Mouse (Mus musculus) left cerebral cortex, postnatal 36 days (tissue): ENCODE data around the gene Sec24d. TPM values are rescaled to one million over a fixed set of nuclear protein-coding genes. Genes with fewer than 3 reads are reported as not detected.

ENCODE experiments used
- DNase-seq, 2 experiments: peaks; one replicate each; pipeline ENCODE4 v3.0.0; 2021 to 2022; ENCODE audit warnings: low spot score in 2 of 2, mixed read lengths in 1 of 2
- intact Hi-C: fragments of 180-260 bp; cut with DNase I; formaldehyde crosslinking; loops from one replicate; pipeline ENCODE4 v1.15.1; 2025
- total RNA-seq, 2 experiments: library from RNA; stranded (reverse); gene quantifications; 2 replicates each; pipeline ENCODE4 v1.2.3; 2021

The Sec24d gene
- total RNA-seq, 2 experiments from 2014 or later = 10.5 to 10.9 TPM

DNA sequence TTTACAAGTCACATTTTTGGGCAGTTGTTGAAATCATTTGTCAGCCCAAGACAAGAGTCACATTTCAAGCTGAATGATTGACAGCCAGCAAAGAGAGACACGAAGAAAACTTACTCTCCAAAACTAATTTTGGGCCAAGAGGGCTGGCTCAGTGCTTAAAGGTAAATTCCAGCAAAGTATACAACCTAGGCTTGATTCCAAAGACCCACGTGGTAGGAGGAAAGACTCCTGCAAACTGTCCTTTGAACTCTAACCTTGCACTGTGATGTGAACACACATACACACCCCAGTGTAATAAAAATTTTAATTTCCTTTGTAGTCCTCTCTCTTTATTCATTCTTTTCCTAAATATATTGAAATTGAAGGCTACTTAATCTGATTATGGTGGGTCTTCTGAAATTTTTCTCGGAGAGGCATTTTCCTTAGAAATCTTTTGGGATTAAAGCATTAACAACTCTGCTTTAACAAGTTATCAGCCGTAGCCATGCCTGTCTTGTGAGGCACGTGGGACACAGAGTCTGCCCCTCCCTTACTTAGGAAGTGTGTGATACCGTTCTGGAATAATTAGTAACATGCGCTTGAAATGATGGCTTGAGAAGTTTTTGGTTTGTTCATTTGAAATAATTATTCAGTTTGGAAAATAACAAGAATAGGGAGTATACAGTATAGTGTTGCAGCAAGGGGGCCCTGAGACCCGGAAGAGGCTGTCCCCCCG is 21.8 kb downstream of the Sec24d start:
- intact Hi-C loops = no loop called here
- DNase-seq = no peak

DNA sequence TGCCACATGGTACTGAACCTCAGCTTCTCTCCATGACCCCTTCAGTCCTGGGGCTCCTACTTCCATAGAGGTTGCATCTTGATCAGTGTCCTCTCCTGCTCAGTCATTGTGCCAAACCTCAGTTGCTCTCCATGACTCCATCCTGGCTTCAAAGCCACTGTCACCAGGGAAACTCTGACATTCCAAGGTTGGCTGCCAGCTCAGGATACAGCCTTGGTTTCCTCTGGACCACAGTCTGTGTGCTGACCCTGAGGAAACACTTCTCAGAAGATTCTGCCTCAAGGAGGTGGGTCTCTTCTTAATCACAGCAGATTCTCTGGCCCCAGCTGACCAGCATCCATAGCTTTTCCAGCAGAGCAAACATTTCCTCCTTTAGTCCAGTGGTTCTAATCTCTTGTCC is 24.4 kb downstream of the Sec24d start:
- intact Hi-C loops = no loop called here

DNA sequence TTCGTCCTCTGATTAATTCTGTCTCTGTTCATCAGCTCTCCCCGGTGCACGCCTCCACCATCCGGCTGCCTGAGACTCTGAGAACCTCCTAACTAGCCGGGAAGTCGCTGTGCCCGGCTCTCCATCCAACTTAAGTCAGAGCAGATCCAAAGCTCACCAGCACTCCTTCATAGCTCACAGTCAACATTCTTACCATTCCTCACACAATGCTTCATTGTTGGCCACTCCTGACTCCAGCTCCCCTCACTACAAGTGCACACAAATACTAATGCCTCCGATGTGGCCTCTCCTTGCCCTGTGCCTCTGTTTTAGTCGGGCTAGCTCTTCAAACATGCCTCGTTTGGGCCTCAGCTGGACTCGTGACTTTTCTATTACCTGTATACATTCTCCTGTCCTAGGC is 29.4 kb downstream of the Sec24d start:
- intact Hi-C loops = no loop called here
- no peak for DNase-seq

More for the DNA sequence above, 24.4 kb downstream of the Sec24d start:
- DNase-seq = no peak

DNA sequence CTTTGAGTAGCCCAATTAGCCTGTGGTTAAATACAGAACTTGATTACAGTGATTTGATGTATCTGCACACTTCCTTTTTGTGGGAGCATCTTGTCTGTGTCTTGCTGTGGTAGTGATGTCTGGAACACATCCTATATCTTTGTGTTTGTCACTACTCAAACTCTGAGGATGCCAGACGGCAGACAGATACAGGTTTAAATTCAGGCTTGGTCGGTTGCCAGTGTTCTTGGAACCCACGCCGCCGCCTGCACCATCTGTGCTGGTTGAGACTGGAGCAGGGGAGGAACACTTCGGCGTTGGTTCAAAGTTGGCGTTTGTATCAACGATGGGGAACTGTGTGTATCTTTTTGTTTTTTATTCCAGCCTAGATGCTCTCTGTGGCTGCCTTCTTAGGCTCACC is 31.0 kb downstream of the Sec24d start:
- DNase-seq = peak; percentile 90 to 92
- intact Hi-C loops = no loop called here

DNA sequence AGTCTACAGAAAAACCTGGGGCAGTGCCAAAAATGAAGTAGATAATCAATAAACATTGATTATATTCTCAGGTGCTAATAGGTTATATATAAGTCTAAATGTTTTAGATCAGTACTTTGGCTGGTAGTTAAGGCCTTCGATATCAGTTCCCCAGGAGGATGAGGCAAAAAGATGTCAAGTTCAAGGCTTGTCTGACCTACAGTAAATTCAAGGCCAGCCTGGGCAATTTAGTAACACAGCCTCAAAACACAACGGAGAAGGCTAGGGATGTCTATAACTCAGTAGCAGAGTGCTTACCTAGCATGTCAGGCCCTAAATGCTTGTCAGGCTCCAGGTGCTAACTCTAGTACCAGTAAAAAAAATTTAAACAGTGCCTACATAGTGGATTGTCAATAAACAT is 34.3 kb downstream of the Sec24d start:
- no peak for DNase-seq
- intact Hi-C loops = no loop called here

DNA sequence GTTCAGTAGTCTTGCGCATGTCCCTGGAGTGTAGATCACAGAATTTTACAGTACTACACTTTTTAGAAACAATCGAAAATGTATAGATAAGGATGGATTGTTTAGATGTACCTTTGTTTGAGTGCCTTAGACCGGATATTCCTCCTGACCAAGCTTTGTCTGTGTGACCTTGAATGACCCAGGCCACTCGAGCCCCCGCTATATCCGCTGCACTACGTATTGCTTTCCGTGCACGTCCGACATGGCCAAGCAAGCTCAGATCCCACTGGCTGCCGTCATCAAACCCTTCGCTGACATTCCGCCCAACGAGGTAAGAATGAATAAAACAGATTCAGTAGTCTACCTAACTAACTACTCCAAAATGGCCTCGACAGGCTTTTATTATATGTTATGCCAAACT is 38.4 kb downstream of the Sec24d start:
- DNase-seq = no peak
- intact Hi-C loops = no loop called here

DNA sequence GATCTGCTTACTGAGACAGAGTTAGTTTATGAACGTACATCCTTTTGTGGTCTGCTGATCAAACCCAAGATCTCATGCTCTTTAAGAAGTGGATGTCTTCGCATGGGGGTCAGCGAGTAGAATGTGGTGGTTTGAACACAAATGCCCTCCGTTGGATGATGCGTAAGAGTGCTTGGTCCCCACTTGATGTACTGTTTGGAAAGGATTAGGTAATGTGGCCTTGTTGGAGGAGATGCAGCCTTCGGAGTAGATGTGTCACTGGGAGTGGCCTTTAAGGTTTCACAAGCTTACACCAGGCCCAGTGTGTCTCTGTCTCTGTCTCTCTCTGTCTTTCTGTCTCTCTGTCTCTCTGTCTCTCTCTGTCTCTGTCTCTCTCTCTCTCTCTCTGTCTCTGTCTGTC is 40.2 kb downstream of the Sec24d start:
- no peak for DNase-seq
- intact Hi-C loops = no loop called here

DNA sequence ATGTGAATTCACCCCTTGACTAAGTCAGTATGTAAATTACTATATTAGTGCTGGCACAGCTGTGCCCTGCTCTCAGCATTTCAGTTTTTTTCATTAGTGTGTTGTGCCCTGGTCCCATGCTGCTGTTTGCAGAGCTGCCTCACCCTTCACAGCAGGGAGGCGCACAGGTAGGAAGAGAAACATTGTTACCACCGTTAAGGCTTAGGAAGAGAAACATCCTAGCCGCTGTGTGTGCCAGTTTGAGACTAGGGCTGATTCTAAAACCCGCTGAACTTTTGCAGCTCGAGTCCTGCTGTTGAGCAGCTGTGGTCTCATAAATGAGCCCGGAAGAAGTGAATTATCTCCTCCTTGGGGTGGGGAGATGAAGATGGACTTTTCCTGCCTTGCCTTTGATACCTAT is 41.9 kb downstream of the Sec24d start:
- DNase-seq = no peak
- intact Hi-C loops = no loop called here

DNA sequence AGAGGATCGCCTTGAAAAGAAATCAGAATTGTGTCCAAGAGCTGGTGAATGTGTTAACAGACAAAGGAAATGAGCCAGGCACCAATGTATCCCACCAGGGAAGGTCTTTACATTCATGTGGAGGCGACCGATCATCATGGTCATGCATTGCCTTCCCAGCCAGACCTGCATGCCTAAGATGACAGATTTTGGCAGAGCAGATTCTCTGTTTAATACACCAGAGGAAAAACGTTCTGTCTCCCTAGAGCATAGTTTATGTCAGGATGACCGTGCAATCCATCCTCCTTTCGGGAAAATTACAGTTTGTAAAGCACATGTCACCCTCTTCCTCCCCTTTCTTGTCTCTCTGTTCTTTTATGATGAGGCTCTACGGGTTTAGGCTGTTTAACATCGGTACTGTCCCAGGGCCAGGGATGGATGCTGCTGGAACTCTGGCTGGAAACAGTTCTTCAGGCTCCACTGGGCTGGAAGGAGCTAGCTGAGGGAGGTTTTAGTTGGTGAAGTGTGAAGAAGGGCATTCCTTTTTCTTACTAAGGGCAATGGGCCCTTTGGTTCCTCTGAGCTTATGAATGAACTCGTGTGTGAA is 45.3 kb downstream of the Sec24d start:
- DNase-seq = no peak
- intact Hi-C loops = no loop called here

DNA sequence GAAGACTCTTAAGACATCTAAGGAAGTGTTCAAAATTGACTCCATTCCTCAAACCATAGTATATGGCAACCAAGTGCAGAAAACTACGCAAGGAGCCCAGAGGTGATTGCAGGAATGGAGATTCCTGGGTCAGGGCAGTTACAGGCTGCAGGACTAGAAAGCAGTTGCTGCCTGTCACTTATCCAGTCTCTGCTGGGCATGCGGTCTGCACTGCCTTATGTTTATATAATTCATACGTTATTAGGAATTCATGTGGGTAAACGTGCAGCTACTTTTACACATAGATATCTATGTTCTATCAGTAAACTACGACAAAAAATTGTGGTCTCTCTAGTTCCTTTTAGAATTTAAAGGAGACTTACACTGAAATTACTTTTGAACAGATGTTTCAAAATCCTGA is 46.2 kb downstream of the Sec24d start:
- intact Hi-C loops = no loop called here
- no peak for DNase-seq

DNA sequence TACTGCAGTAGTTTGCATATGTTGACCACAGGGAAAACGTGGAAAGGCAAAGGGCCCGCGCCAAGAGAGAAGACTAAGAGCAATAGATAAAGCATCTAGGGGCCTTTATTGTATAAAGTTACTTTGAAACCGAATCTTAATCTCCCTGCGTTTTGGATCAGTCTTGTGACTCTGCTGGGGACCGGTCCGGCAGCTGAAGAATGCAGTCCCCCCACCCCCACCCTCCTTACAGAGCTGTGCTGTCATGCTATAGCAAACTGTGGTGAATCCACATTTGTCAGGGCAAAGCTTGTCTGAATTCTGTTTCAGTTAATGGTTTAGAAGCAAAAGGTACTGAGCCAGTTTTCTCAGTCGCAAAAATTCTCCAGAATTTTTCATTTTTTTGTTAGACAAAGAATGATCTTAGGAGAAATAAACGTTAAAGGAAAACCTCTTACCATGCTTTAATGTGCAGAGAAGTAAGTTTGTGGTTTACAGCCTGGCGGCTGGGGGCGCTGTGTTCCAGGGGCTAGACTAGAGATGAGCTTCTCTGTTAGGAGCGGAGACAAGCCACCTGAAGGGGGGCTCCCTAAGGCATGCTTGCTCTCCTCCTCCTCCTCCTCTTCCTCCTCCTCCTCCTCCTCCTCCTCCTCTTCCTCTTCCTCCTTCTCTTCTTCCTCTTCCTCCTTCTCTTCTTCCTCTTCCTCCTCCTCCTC is 46.8 kb downstream of the Sec24d start:
- no peak for DNase-seq
- intact Hi-C loops = no loop called here

DNA sequence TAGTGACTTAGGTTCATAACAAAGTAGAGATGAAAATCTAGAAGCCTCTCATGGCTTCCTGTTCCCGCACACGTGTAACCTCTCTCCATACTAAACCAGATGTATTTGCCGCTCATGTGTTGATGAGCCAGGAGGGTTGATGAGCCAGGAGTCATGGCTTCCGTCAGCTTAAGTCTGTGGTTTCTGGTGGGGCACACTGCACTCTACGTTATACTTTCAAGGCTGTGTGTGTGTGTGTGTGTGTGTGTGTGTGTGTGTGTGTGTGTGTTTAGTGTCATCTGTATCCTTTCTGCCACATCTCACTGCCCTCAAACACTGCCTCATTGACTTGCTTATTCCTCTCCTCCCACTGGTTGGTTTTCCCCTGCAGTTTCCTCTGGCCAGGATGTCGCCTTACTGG is 48.8 kb downstream of the Sec24d start:
- no peak for DNase-seq
- intact Hi-C loops = no loop called here

DNA sequence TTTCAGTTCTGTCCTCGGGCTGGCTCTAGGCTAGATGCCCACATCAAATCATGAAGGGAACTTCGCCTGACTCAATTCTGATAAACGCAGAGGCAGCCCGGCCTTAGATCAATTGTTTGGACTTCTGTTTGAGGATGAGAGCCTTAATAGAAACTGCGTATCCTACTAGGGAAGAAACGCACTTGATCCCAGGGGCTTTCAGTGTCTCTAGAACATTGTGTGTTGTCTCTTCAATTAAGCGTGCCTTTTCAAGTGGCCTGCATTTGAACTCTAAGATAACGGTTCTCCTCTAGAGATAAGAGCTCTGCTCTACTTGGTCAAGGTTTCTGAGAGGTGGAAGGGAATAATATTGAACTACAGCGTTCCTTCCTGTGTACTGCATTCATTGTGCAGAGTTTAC is 49.8 kb downstream of the Sec24d start:
- no peak for DNase-seq
- intact Hi-C loops = no loop called here

DNA sequence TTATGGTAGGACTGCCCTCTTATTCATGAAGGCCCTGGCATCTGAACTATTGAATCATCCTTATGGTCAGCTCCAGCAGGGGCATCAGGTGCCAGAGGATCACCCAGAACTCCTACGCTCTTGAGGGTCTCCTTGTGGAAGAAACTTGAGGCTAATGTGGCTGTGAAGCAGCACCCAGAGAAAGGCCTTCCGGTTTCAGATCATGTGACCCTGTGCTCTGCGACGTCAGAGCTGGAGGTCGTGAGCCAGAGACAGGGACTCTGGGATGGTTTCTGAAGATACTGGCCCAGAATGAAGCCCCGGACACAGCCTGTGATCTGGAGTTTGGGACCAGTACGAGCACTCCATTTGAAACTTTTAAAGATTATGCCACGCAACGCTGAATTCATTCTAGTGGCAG is 53.1 kb downstream of the Sec24d start:
- intact Hi-C loops = no loop called here
- DNase-seq = no peak

DNA sequence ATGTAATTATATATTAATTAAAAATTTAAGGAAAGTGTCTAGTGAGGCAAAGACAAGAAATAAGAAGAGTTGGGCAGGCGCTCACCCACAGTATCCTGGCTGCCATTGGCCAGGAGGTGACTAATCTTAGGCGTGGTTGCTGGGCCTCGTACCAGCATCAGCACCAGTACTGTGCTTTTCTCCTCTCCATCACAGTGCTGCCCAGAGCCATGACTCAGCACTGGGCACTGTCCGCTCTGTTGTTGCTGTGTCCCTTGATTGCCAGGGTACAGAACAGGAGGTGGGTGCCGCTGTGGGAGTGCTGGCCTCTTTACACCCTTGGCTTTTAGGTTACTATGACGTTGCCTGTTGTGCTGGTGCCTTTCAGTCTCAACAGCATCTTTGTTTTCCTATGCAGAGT is 54.4 kb downstream of the Sec24d start:
- intact Hi-C loops = loop anchor here (1.0 to 2.0 kb wide), 2 partner anchors 87 to 153 kb away; no protein-coding TSS in a partner anchor
- peak in 1 of 2 experiments; percentile 24 for DNase-seq

DNA sequence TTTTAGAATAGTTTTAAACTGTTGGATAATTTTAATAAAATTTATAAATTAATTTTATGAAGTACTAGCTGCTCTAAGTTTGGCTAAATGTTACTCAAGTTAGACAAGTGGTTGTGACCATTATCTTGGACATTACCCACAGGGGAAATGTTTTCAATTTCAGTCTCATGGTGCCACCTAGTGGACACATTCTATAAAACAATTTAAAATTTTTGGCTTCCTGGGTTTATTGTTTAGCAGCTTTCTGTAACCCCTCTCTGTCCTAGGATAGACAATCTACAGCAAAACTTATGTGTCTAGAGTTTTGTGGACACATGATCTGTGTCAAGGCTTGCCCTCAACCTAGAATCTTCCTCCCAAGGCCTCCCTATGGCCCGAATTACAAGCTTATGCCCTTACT is 54.9 kb downstream of the Sec24d start:
- intact Hi-C loops = loop anchor here (1.0 to 2.0 kb wide), 2 partner anchors 88 to 153 kb away; no protein-coding TSS in a partner anchor
- no peak for DNase-seq

DNA sequence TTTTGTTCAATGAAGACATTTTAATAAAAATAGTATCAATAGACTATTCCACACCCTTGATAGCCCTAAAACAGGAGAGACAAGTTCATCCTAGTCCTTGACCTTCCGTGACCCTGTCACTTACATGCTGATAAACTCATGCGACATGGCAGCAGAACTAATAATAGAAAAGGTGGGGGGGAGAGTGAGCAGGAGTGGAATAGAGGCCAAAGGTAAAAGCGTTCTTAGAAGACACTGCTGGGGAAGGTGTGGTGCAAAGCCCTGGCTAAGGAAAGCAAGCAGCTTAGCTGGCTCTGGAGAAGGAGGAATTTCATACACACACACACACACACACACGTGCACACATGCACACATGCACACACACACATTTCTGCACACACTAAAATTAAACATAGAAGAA is 57.1 kb downstream of the Sec24d start:
- intact Hi-C loops = no loop called here
- DNase-seq = no peak

DNA sequence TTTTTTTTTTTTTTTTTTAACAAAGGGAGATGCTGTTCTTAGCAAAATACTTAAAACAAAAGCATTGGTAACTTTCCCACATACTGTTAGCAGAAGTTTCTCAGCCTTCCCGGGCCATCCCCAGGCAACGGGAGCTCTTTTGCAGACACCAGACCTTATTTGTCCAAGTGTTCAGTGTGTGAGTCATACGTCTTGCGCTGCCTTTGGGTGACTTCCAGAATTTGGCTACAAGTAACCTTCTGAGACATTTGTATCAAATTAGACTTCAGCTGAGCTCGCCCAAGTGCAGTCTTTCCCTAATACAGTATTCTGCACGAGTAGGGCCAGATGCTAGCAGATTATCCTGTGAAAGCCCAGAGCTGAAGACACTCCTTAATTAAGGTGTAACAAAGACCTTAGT is 62.0 kb downstream of the Sec24d start:
- intact Hi-C loops = no loop called here
- no peak for DNase-seq

DNA sequence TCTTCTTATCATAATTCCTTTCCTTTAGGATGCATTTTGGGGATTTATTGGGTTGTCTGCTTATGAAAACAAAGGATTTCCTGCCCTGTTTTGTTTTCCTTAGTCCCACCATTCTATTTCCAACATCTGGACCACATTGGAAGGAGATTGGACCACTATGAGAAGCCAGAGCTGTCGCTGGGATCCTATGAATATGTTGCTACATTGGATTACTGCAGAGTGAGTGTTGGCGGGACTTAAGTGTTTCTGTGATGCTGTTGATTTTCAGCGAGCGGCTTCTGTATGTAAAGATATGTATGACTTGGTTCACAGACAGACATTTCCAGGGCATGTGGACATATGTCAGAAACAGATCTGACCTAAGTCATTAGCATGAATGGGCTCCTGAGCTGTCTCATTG is 63.0 kb downstream of the Sec24d start:
- intact Hi-C loops = no loop called here
- DNase-seq = no peak

DNA sequence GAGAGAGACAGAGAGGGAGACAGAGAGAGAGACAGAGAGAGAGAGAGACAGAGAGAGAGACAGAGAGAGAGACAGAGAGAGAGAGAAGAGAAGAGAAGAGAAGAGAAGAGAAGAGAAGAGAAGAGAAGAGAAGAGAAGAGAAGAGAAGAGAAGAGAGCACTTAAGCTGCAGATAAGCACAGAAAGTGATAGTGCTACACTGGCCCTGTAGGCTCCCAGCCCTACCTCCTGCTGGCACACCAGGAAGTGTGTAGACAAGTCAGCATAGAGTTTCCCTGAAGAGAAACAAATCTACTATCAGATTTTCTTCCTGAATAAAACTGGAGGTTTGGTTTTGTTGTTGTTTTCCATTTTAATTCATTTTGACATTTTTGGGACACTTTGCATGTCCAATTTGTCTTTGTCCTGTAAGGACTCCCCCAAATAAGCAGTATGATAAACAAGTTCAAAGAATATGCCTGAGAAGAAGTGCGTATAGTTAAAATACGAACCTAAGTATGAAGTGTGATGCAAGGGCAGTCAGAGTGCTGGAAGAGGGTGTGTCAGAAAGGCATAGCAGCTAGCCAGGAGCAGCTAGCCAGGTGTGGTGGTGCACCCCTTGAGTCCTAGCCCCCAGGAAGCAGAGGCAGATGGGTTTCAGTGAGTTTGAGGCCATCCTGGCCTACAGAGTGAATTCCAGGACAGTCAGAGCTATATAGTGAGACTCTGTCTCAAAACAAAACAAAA is 65.2 kb downstream of the Sec24d start:
- DNase-seq = no peak
- intact Hi-C loops = no loop called here

DNA sequence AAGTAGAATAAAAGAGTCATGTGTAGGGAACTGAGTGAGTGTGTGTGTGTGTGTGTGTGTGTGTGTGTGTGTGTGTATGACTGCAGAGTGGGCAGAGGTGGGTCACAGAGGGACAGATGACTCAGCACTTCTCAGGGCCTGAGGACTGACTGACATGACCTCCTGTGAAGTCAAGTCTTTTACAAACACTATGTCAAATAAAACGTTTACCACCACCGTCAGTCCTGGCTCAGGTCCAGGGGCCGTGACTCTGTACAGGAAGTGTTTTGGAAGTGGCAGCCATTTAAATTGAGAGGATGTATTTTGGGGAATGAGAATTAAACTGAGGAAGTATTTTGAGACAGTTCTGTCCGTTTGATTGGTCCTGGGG is 65.8 kb downstream of the Sec24d start:
- intact Hi-C loops = no loop called here
- no peak for DNase-seq
